In genomic region chr7:45466283-45467089, GRCm38 (mm10) we compare ENCODE assay signal across 8 mouse cellular contexts. TPM values are rescaled to one million over a fixed set of nuclear protein-coding genes. Genes with fewer than 3 reads are reported as not detected.
DNase-seq lines count a peak whose midpoint lies in the region; ATAC-seq lines count a peak whose summit lies in the region.

TSS of gene Bax (minus strand) at chr7:45466898.

- DNase-seq in adipocyte (ENCODE audit: low spot score), result peak; percentile 91
- DNase-seq in embryo, embryonic 10 days (ENCODE audit: low spot score), result peak; percentile 99
- peak; percentile 97 for DNase-seq in gastrocnemius, postnatal 14 days
- peak; percentile 95 to 98 for DNase-seq in left cerebral cortex, postnatal 10 days (ENCODE audit: extremely low spot score in 1 of 2, low spot score in 2 of 2)
- peak; percentile 95 for DNase-seq in right cerebral cortex, postnatal 25 days
- peak; percentile 94 to 96 for DNase-seq in urinary bladder, postnatal 4 days (ENCODE audit: low spot score in 2 of 2)

- peak; percentile 81 for ATAC-seq in inflammation-experienced regulatory T-cells, adult 6 months
- ATAC-seq in megakaryocyte-erythroid progenitor cell, adult 5-6 weeks (replicated peaks; ENCODE audit: low FRiP score, low TSS enrichment, poor library complexity, severe bottlenecking), result peak; percentile 63

- intact Hi-C loops in gastrocnemius, postnatal 14 days (cut with DNase I; ENCODE audit: low total_unique reads), result no loop called here
- intact Hi-C loops in left cerebral cortex, postnatal 10 days (cut with DNase I), result no loop called here

RNA-seq across cellular contexts. Expression of gene Bax, which starts in this region (rescaled TPM):
- 10 to 100 TPM; 20.1 to 22.4 TPM for total RNA-seq in gastrocnemius, postnatal 14 days (2021)
- polyA plus RNA-seq in inflammation-experienced regulatory T-cells, adult 6 months (2017; shearing (Covaris generic)), result 100 to 1,000 TPM; 138 to 175 (median 143) TPM
- 10 to 100 TPM; 86.0 to 93.8 TPM for total RNA-seq in left cerebral cortex, postnatal 10 days (2021)
- 60.7 and 75.9 TPM in 2 replicates for total RNA-seq in megakaryocyte-erythroid progenitor cell, adult 5-6 weeks (2014; fragmentation: Nextera tagmentation)
- total RNA-seq in megakaryocyte-erythroid progenitor cell, adult 5-6 weeks (2017), result 38.8 and 40.8 TPM in 2 replicates

Comparison
In these comparisons a context has a peak if more than half of its experiments do, and no peak if none do; other contexts are left out.
1. Peak in every context shown above with its lines: DNase-seq and ATAC-seq.